Mouse (Mus musculus) gastrocnemius, postnatal 25 days (tissue): ENCODE results near the gene Ranbp2. TPM values are rescaled to one million over a fixed set of nuclear protein-coding genes. Genes with fewer than 3 reads are reported as not detected.
A peak's percentile ranks its signal among the peaks of the same experiment; 100 is the strongest.
"Not testable (repeated sequence)": the region's sequence is repeated elsewhere in the genome, so short reads cannot be mapped to it uniquely, and the experiment has no call there.

ENCODE experiments used
- DNase-seq: peaks from one replicate; pipeline ENCODE4 v3.0.0; 2022
- total RNA-seq, 2 experiments: library from RNA; stranded (reverse); gene quantifications; 1 replicate in 1 of 2; 2 replicates in 1 of 2; pipeline ENCODE4 v1.2.3; 2021

Ranbp2 gene
- total RNA-seq, 2 experiments from 2014 or later, result 39.5 to 40.1 TPM

GRCm38 (mm10) chr10:58496732-58497131 lies 50.0 kb downstream of the Ranbp2 start:
- no peak for DNase-seq

- peak; percentile 90 for DNase-seq
Observed at GRCm38 (mm10) chr10:58497320-58498284, 50.9 kb downstream of the Ranbp2 start, which contains the start of gene Ccdc138. Ccdc138 (plus strand) TSS chr10:58497948.

GRCm38 (mm10) chr10:58498516-58498915 lies 51.8 kb downstream of the Ranbp2 start:
- DNase-seq, result no peak

GRCm38 (mm10) chr10:58529358-58529757 lies 82.6 kb downstream of the Ranbp2 start:
- DNase-seq, result no peak

GRCm38 (mm10) chr10:58530896-58531790 lies 84.4 kb downstream of the Ranbp2 start:
- no peak for DNase-seq

- DNase-seq, result no peak
Observed at GRCm38 (mm10) chr10:58532177-58532576, 85.5 kb downstream of the Ranbp2 start.

GRCm38 (mm10) chr10:58536276-58536675 lies 89.6 kb downstream of the Ranbp2 start:
- not testable (repeated sequence) for DNase-seq

GRCm38 (mm10) chr10:58540613-58541012 lies 93.9 kb downstream of the Ranbp2 start:
- no peak for DNase-seq

Other genes starting within 250 kb of the Ranbp2 start
- gene AW822073, start 222.0 kb upstream of the Ranbp2 start, total RNA-seq, result not detected
- not detected for gene Duxf3, start 214.2 kb upstream of the Ranbp2 start, total RNA-seq
- not detected for gene Gm4981, start 210.2 kb upstream of the Ranbp2 start, total RNA-seq
- 10 to 100 TPM; 21.4 to 22.9 TPM for gene Gcc2, start 191.4 kb upstream of the Ranbp2 start, total RNA-seq
- gene Lims1, start 123.5 kb upstream of the Ranbp2 start, total RNA-seq, result 10 to 100 TPM; 37.5 to 41.0 TPM
- gene Ccdc138, start 51.0 kb downstream of the Ranbp2 start, total RNA-seq, result under 1 TPM; 0.33 to 0.40 TPM
- gene Edar, start 228.7 kb downstream of the Ranbp2 start, total RNA-seq, result under 1 TPM; 0.08 to 0.11 TPM